Mouse (Mus musculus) heart, adult 2 months (tissue): ENCODE results near the gene Ppp1r15b.

ENCODE experiments used
- CTCF ChIP-seq: fragments of 200-600 bp; IDR thresholded peaks from 2 replicates; pipeline ENCODE4 v1.8.1; 2022; ENCODE audit warnings: antibody characterized with exemption, mild to moderate bottlenecking, moderate library complexity
- EP300 ChIP-seq: fragments of 200-500 bp; IDR thresholded peaks from 2 replicates; pipeline ENCODE4 v1.6.1; 2011; ENCODE audit warnings: low read depth, low read length, control low read depth; ENCODE audit not compliant: insufficient read depth
- POLR2A ChIP-seq: fragments of 200-500 bp; IDR thresholded peaks from 2 replicates; pipeline ENCODE4 v1.6.1; 2011; ENCODE audit warnings: mild to moderate bottlenecking, low read depth, low read length, control low read depth; ENCODE audit not compliant: insufficient read depth

GRCm38 (mm10) chr1:133155270-133155669, 24.3 kb downstream of the Ppp1r15b start:
- TF ChIP-seq CTCF (no peak), POLR2A (no peak), EP300 (no peak)
